Mouse (Mus musculus): Measurements from ENCODE around the gene Lrch1. TPM values are rescaled to one million over a fixed set of nuclear protein-coding genes. Genes with fewer than 3 reads are reported as not detected.

Lrch1 gene
- total RNA-seq, 2 experiments from 2014 or later, result 17.8 to 18.9 TPM

DNA sequence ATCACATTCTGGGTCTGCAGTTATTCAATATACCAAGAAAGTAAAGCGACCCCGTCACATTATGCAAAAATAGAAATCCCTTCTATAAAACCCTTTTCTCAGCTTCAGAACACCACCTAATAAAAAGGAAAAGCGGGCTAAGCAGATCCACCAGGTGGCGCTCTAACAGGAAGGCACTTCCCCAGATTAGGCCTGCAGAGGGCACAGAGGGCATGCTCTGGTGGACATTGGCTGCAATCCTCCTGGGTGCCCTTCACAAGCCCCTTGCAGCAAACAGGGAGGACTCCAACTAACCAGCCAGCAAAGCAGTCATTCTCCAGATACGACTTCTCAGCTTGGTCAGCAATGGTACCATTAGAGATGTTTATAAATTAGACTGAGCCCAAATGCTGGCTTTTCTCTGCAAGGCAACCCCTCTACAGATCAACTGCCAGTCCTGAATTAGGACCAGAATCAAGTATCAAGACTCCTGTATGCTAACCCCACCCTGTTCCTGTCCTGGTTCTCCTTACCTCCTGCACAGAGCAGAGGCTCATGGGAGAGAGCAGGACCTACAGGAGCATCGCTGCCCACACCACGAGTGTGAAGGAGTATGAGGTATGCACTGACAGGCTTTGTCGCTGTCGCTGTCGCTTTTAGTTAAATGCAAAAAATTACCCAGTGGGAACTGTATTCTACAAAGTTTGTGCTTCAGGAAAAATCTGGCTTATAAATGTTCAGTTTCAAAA lies 183.3 kb downstream of the Lrch1 start:
- peak; percentile 48 to 84 for DNase-seq (ENCODE audit: extremely low spot score in 1 of 2, low spot score in 1 of 2)

DNA sequence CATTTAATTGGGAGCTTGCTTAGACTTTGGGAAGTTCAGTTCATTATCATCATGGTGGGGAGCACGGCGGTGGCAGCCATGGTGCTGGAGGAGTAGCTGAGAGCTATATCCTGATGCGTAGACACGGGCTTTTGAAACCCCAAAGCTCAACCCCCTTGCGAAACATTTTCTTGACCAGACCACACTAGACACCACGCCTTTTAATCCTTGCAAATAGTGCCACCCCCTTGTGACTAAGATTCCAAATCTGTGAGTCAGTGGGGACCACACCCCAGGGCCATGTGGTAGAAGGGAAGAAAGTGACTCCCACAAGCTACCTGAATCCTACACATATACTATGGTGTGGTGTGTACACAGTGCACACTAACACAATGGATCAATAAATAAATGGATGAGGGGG lies 210.8 kb downstream of the Lrch1 start:
- DNase-seq (ENCODE audit: extremely low spot score in 1 of 2, low spot score in 1 of 2), result no peak

DNA sequence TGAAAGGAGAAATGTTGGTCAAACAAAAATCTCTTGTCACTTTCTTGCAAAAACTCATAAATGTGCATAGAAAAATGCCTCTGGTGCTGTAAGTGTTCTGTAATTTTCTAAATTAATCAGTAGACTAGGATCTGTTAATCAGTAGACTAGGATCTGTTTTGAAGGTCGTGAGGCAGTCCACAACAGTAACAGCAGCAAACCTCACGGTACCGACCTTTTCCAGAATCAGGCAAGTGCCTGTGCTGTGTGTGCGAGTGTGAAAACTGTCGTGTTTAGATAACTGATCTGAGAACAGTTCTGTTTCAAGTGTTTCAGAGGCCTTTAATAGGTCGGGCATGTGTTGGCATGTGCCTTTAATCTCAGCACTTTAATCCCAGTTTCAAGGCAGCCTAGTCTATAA lies 212.2 kb downstream of the Lrch1 start:
- DNase-seq (ENCODE audit: extremely low spot score in 1 of 2, low spot score in 1 of 2), result no peak

DNA sequence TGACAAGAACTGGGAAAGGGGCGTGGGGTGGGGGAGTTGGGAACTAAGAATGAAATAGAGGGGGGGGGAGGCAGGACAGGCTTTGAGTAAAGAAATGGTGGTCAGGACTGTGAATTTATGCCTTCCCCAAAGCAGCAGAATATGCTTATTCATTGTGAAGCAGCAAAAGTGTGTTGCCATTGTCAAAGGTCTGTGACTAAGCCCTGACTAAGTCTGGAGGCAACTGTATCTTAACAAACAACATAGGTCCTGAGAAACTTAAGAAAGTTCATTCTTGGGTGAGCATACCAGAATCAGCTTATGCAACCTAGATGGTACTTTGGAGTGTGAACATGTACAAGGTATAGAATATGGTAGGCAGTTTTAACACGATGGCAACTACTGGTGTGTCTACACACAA lies 214.3 kb downstream of the Lrch1 start:
- no peak for DNase-seq (ENCODE audit: extremely low spot score in 1 of 2, low spot score in 1 of 2)

DNA sequence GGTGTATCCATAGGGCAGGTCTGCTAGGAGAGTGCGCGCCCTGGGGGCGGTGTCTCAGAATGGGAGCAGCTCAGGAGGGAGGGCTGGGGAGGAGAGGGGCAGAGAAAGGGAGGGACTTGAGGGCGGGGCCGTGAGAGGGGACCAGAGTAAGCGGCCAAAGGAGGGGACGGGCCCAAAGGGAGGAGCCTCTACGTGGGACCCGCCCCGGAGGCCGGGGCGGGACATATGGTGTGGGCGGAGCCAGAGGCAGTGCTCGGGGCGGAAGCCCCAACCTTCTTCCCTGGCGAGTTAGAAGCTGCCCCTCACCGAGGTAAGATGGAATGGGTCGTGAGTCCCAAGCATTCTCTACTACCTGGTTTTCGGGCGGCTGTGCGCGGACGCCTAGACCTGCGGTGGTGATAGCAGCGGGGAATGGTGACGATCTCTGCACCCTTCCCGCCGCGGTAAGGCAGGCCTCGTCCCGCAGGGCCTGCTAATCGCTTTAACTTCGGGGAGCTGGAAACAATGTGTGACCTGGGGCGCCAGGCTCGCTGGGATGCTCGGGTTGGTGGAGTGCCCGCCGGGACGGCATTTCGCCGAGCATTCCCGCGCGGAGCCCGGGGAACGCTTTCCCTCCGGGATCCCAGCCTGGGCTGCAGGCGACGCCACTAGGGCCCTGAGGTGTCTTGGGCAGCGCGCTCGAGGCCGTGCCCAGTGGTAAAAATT lies 215.4 kb downstream of the Lrch1 start, which contains the start of gene Esd:
Gene Esd, plus strand, starts transcription at position 219 of the 705 bp plus-strand sequence.
- peak; percentile 63 to 65 for DNase-seq (ENCODE audit: extremely low spot score in 1 of 2, low spot score in 1 of 2)

GRCm38 (mm10) chr14:74731221-74732078 lies 216.2 kb downstream of the Lrch1 start:
- no peak for DNase-seq (ENCODE audit: extremely low spot score in 1 of 2, low spot score in 1 of 2)

DNA sequence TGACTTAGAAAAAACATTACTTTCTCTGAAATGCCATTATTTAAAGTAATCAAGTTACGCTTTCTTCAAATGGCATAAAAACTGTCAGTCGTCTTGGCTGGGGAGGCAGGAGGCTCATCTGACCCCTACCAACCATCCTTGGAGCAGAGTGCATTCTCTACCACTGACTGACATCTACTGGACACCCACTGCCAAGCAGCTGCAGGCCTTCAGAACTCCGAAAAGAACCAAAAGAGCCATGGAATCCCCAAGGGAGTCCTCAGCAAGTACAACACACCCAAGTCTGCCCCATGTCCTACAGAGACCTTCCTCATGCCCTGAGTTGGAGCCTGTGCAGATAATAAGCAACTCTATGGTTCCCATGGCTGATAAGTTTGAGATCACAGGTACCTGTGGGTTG lies 224.1 kb downstream of the Lrch1 start:
- DNase-seq (ENCODE audit: extremely low spot score in 1 of 2, low spot score in 1 of 2), result no peak

DNA sequence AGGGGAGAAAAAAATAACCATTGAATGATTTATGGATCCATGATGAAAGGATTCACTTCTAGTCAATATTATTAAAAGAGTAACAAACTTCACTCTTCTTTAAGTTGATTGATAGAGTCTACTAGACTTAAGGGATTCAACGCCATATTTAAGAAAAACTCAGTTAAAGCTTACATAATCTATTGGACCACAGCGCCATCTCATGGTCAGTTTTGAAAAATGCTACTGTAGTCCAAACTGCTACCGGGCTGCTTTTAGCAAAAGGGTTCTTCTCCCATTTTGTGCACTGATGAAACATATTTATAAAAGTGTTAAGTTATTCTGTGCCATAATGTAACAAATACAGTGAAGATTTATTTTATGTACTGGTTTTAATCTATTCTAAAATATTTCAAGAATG lies 238.6 kb downstream of the Lrch1 start:
- peak in 1 of 2 experiments; percentile 57 for DNase-seq (ENCODE audit: extremely low spot score in 1 of 2, low spot score in 1 of 2)

Other genes with a start within 250 kb of the Lrch1 start
- gene Esd, start 215.6 kb downstream of the Lrch1 start, total RNA-seq (2021), result 10 to 100 TPM; 79.6 to 97.1 TPM
- 1 to 10 TPM in 1 of 2 experiments, under 1 TPM in 1; 0.99 to 1.0 TPM for gene Rubcnl, start 68.2 kb upstream of the Lrch1 start, total RNA-seq (2021)
- gene Lrrc63, start 183.0 kb upstream of the Lrch1 start, total RNA-seq (2021), result not detected
- gene Lcp1, start 183.2 kb upstream of the Lrch1 start, total RNA-seq (2021), result 1 to 10 TPM; 7.8 to 8.8 TPM

Measured in layer of hippocampus, postnatal 25 days (tissue).